Mouse (Mus musculus) hindbrain, postnatal 0 days (tissue): ENCODE results near the gene Paqr4. TPM values are rescaled to one million over a fixed set of nuclear protein-coding genes. Genes with fewer than 3 reads are reported as not detected.

Source experiments
- ATAC-seq: fragments of 200-750 bp; cut with Nextera tagmentation; 2 replicates; pipeline ENCODE4 v1.8.0; 2017; ENCODE audit warnings: mild to moderate bottlenecking, moderate TSS enrichment, moderate library complexity
- DNase-seq: peaks from one replicate; pipeline ENCODE4 v3.0.0-alpha.2; 2015; ENCODE audit warnings: low spot score
- H3K27ac ChIP-seq: fragments of 300-500 bp; sonication (generic); 2 replicates; pipeline ENCODE4 v1.5.1; 2014; ENCODE audit warnings: mild to moderate bottlenecking
- H3K27me3 ChIP-seq: fragments of 300-500 bp; sonication (generic); 2 replicates; pipeline ENCODE4 v1.6.1; 2014; ENCODE audit warnings: low read length, mixed read lengths; ENCODE audit not compliant: insufficient read depth
- H3K36me3 ChIP-seq: fragments of 300-500 bp; sonication (generic); 2 replicates; pipeline ENCODE4 v1.6.1; 2014; ENCODE audit warnings: low read length, mixed read lengths; ENCODE audit not compliant: insufficient read depth
- H3K4me1 ChIP-seq: fragments of 300-500 bp; sonication (generic); 2 replicates; pipeline ENCODE4 v1.6.1; 2014; ENCODE audit warnings: antibody characterized with exemption, low read length, mixed read lengths; ENCODE audit not compliant: insufficient read depth
- H3K4me2 ChIP-seq: fragments of 300-500 bp; sonication (generic); 2 replicates; pipeline ENCODE4 v1.6.1; 2014; ENCODE audit warnings: low read depth, mild to moderate bottlenecking, low read length, moderate library complexity, mixed read lengths
- H3K4me3 ChIP-seq: fragments of 300-500 bp; sonication (generic); 2 replicates; pipeline ENCODE4 v1.5.1; 2014; ENCODE audit warnings: low read length
- H3K9ac ChIP-seq: fragments of 300-500 bp; sonication (generic); replicated peaks from 2 replicates; pipeline ENCODE4 v1.6.1; 2014; ENCODE audit warnings: mild to moderate bottlenecking, low read length, moderate library complexity, mixed read lengths
- H3K9me3 ChIP-seq: fragments of 300-500 bp; sonication (generic); 2 replicates; pipeline ENCODE4 v1.6.1; 2016; ENCODE audit warnings: low read length, mixed read lengths
- CTCF ChIP-seq: IDR thresholded peaks from 2 replicates; pipeline ENCODE4 v1.5.1; 2016; ENCODE audit warnings: antibody characterized with exemption, control low read depth, low read depth
- WGBS: fragments of 180-500 bp; shearing (Covaris S2); extraction: QIAGEN DNeasy Blood & Tissue Kit; methylation state at CpG from one replicate; pipeline ENCODE4 v1.1.7; 2014; 5-methylcytosine and 5-hydroxymethylcytosine counted together
- polyA plus RNA-seq: library from polyadenylated mRNA; unstranded; fragments of >200 nt; fragmentation: Nextera tagmentation; extraction: Ambion mirVana; gene quantifications from 2 replicates; pipeline ENCODE4 v1.2.1, GENCODE M21; 2015
- total RNA-seq: library from RNA; depleted of rRNA; stranded (reverse); fragments of >200 nt; gene quantifications from 2 replicates; pipeline ENCODE4 v1.2.3, GENCODE M21; 2014; rRNA removed

Paqr4 gene
- total RNA-seq (102 and 120 TPM in 2 replicates), polyA plus RNA-seq (69.4 and 72.1 TPM in 2 replicates)

GRCm38 (mm10) chr17:23740598-23741021, at the start of gene Paqr4:
Paqr4 (minus strand) TSS chr17:23740867.
- ATAC-seq (peak; percentile 21; the same call in 1 of the 2 replicates), DNase-seq (no peak)
- H3K9me3 ChIP-seq: no peaks in the 10 kb centered on the region
- H3K27me3 ChIP-seq: peaks cover 41% of the 10 kb centered on the region
- peaks cover 13% of the 10 kb centered on the region; the same call in 1 of the 2 replicates for H3K36me3 ChIP-seq
- peak within 1 kb of the TSS; percentile 82 for H3K4me3 ChIP-seq
- H3K9ac ChIP-seq: peak within 1 kb of the TSS; percentile 77
- WGBS: 7% methylated on average over 13 of the region's 13 CpGs
- H3K27ac ChIP-seq: peak within 1 kb of the TSS; percentile 88
- TF ChIP-seq CTCF: no peak
- H3K4me2 ChIP-seq: peak within 1 kb of the TSS; percentile 74
- H3K4me1 ChIP-seq: peaks cover 36% of the 10 kb centered on the region

DNA sequence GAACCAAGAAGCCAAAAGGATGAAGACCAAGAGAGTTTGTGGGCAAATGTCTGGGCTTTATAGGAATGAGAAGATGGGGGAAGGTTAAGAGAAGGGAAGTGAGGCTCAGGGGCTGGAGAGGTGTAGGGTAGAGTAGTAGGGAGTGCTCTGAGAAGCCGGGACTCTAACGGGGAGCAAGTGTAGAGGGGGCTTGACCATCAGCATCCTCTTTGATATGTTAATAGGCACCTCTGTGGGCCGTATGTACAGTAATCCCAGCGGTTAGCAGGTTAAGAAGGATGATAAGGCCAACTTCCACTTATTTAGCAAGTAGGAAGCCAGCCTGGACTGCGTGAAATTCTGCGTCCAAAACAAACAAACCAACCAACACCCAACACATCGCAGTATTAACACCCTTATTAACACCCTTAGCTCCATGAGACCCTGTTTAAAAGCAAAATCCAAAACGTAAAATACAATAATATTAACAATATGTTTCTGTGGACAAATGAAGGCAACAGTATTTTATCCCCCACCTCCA, 49.1 kb upstream of the Paqr4 start:
- Histone ChIP-seq H3K4me3 (peak overlapping the region; percentile 46), H3K9me3 (no peaks in the 10 kb centered on the region), H3K27me3 (no peaks in the 10 kb centered on the region), H3K27ac (peak overlapping the region; percentile 91), H3K36me3 (no peaks in the 10 kb centered on the region), H3K9ac (peak overlapping the region; percentile 75), H3K4me1 (peaks cover 17% of the 10 kb centered on the region), H3K4me2 (peak overlapping the region; percentile 86)
- DNase-seq: peak; percentile 18
- WGBS: 19% methylated on average over 8 of the region's 8 CpGs
- no peak for TF ChIP-seq CTCF
- ATAC-seq: no peak

GRCm38 (mm10) chr17:23788973-23789372, 48.3 kb upstream of the Paqr4 start:
- no peak for DNase-seq
- no peak for TF ChIP-seq CTCF
- no peak for ATAC-seq
- no peak overlapping the region for H3K4me3 ChIP-seq
- H3K4me1 ChIP-seq: peaks cover 17% of the 10 kb centered on the region
- H3K36me3 ChIP-seq: no peaks in the 10 kb centered on the region
- H3K9me3 ChIP-seq: no peaks in the 10 kb centered on the region
- no peak overlapping the region for H3K4me2 ChIP-seq
- H3K27me3 ChIP-seq: no peaks in the 10 kb centered on the region
- no peak overlapping the region for H3K9ac ChIP-seq
- H3K27ac ChIP-seq: no peak overlapping the region
- WGBS: 91% methylated on average over 4 of the region's 4 CpGs

- DNase-seq (peak; percentile 80), ATAC-seq (peak; percentile 72)
- Histone ChIP-seq H3K36me3 (no peaks in the 10 kb centered on the region), H3K4me1 (peaks cover 17% of the 10 kb centered on the region), H3K9me3 (no peaks in the 10 kb centered on the region), H3K4me2 (peak overlapping the region; percentile 60), H3K9ac (peak overlapping the region; percentile 66), H3K4me3 (peak overlapping the region; percentile 42), H3K27me3 (no peaks in the 10 kb centered on the region), H3K27ac (peak overlapping the region; percentile 91)
- no peak for TF ChIP-seq CTCF
- WGBS: 11% methylated on average over 13 of the region's 13 CpGs
Measured at GRCm38 (mm10) chr17:23786510-23786931, 45.9 kb upstream of the Paqr4 start.

DNA sequence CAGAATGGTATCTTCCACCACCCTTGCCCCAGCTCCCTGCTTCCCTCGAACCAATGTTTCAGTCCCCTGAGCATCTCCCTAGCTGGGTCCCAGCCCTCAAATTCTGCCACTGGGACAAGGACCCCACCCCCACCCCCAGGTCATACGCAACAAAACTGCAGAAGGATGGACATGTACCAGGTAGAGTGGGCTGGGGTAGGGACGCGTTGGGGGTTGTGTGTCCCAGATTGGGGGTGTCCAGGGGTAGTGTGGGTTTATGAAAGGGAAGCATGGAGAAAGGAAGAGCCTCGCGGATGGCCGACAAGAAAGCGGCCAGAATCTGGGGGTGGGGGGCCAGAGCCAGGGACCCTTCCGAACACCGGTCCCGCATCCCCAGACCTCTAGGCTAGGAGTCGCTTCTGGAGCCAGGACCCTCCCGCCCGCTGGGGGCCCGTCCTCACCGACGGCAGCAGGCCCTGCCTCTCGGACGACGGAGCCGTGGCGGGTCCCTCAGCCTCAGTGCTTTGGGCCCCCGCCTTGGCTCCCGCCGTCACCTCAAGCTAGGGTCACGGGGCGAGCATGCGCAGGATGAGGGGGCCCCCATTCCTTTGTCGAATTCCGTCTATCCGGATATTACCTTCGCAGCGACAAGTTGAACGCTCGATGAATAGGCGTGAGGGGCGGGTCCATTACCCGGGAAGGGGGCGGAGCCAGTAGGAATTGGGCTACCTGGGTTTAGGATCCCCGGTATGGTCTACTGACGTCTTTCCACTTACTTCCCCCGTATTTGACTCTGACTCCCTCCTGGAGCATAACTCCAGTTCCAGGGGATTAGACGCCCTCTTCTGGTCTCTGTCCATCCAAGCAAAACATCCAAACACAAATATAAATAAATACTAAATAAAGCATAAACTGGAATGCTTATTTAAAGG, 45.1 kb upstream of the Paqr4 start, which contains the start of gene Flywch2:
Flywch2 (minus strand) TSS at position 521 of the 911 bp plus-strand sequence.
- Histone ChIP-seq H3K27ac (peak within 1 kb of the TSS; percentile 91), H3K4me1 (peaks cover 13% of the 10 kb centered on the region), H3K4me2 (peak within 1 kb of the TSS; percentile 60), H3K36me3 (no peaks in the 10 kb centered on the region), H3K4me3 (peak within 1 kb of the TSS; percentile 42), H3K27me3 (no peaks in the 10 kb centered on the region), H3K9ac (peak within 1 kb of the TSS; percentile 66), H3K9me3 (no peaks in the 10 kb centered on the region)
- peak; percentile 40 for TF ChIP-seq CTCF
- peak; percentile 96 for DNase-seq
- peak; percentile 93 for ATAC-seq
- whole genome bisulfite sequencing: 2% methylated on average over 43 of the region's 43 CpGs

DNA sequence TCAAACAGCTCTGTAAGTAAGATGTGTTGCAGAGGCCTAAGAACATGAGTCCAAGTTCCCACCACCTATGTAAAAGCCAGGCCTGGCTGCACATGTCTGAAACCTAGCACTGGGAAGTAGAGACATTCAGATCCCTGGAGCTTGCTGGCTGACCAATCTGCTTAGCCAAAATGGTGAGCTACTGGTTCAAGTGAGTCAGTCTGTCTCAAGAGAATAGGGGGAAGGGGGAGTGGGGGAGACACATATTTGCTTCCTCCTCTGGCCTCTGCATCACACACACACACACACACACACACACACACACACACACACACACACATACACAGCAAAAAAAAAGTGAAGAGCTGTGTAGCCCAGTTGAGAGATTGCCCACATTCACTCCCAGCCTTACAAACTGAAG, 42.7 kb upstream of the Paqr4 start:
- Histone ChIP-seq H3K27ac (no peak overlapping the region), H3K27me3 (no peaks in the 10 kb centered on the region), H3K36me3 (no peaks in the 10 kb centered on the region), H3K4me3 (no peak overlapping the region), H3K9me3 (no peaks in the 10 kb centered on the region), H3K4me1 (no peaks in the 10 kb centered on the region), H3K4me2 (no peak overlapping the region), H3K9ac (no peak overlapping the region)
- ATAC-seq (no peak), DNase-seq (no peak)
- TF ChIP-seq CTCF: no peak

- H3K4me2 ChIP-seq: no peak overlapping the region
- no peaks in the 10 kb centered on the region for H3K4me1 ChIP-seq
- no peak for ATAC-seq
- 50% methylated on average over 2 of the region's 2 CpGs for WGBS
- no peak for TF ChIP-seq CTCF
- no peaks in the 10 kb centered on the region for H3K36me3 ChIP-seq
- no peaks in the 10 kb centered on the region for H3K9me3 ChIP-seq
- H3K27me3 ChIP-seq: no peaks in the 10 kb centered on the region
- no peak for DNase-seq
- no peak overlapping the region for H3K4me3 ChIP-seq
- H3K9ac ChIP-seq: no peak overlapping the region
- H3K27ac ChIP-seq: no peak overlapping the region
Measured at GRCm38 (mm10) chr17:23778447-23778846, 37.8 kb upstream of the Paqr4 start.
